Comparison of ENCODE assay signal across 32 mouse cellular contexts in genomic region chr5:113117361-113117760, GRCm38 (mm10). TPM values are rescaled to one million over a fixed set of nuclear protein-coding genes. Genes with fewer than 3 reads are reported as not detected.
"Had no signal": no experiment of that assay in that cellular context is flagged by ENCODE, and none has a peak within 500 bp of the region (broad histone marks: within the 10 kb centered on the region; RNA-seq: fewer than 3 reads in every experiment).

No protein-coding gene starts in this region.

- H3K9me3 ChIP-seq: kidney, embryonic 15.5 days; limb, embryonic 13.5 days; liver, embryonic 12.5 days; liver, embryonic 15.5 days; lung, embryonic 15.5 days; megakaryocyte, embryonic 14.5 days; midbrain, embryonic 10.5 days; midbrain, embryonic 13.5 days had no signal

- H3K36me3 ChIP-seq: kidney, embryonic 15.5 days; limb, embryonic 13.5 days; liver, embryonic 12.5 days; liver, embryonic 15.5 days; lung, embryonic 15.5 days; midbrain, embryonic 10.5 days; midbrain, embryonic 13.5 days had no signal

- H3K27ac ChIP-seq: kidney, embryonic 15.5 days; limb, embryonic 13.5 days; liver, embryonic 15.5 days; lung, embryonic 15.5 days; midbrain, embryonic 10.5 days; midbrain, embryonic 13.5 days; stomach, postnatal 0 days had no signal

- H3K9ac ChIP-seq: kidney, embryonic 15.5 days; limb, embryonic 13.5 days; liver, embryonic 12.5 days; liver, embryonic 15.5 days; lung, embryonic 15.5 days; midbrain, embryonic 13.5 days had no signal

- H3K4me2 ChIP-seq: kidney, embryonic 15.5 days; limb, embryonic 13.5 days; liver, embryonic 12.5 days; liver, embryonic 15.5 days; lung, embryonic 15.5 days; midbrain, embryonic 13.5 days had no signal

- ATAC-seq: liver, embryonic 12.5 days; midbrain, embryonic 13.5 days; midbrain, embryonic 16.5 days had no signal

- DNase-seq: kidney, adult 8-10 months; kidney, postnatal 10 days; kidney, postnatal 36 days; layer of hippocampus, adult 9-11 months; left cerebral cortex, postnatal 4 days; liver; lung, adult 18-20 months; lung, postnatal 10 days; lung, postnatal 36 days; right cerebral cortex, adult 18-20 months; right cerebral cortex, postnatal 14 days; thymus, adult 2 months; thymus, postnatal 14 days; thymus, postnatal 4 days had no signal

- H3K4me3 ChIP-seq: kidney, embryonic 15.5 days; limb, embryonic 13.5 days; liver, embryonic 12.5 days; liver, embryonic 15.5 days; lung, embryonic 15.5 days; midbrain, embryonic 10.5 days; midbrain, embryonic 13.5 days; myocyte had no signal

- H3K27me3 ChIP-seq: kidney, embryonic 15.5 days; limb, embryonic 13.5 days; liver, embryonic 12.5 days; liver, embryonic 15.5 days; lung, embryonic 15.5 days; megakaryocyte, embryonic 14.5 days; midbrain, embryonic 13.5 days had no signal

RNA-seq across cellular contexts. Expression of gene Crybb3, which starts 36.0 kb away (rescaled TPM):
- total RNA-seq: monocyte, adult 5-6 weeks had no signal
- polyA plus RNA-seq: liver, embryonic 12.5 days; liver, embryonic 15.5 days had no signal

RNA-seq across cellular contexts. Expression of gene Crybb2, which starts 47.4 kb away (rescaled TPM):
- total RNA-seq: layer of hippocampus, adult 18-20 months; layer of hippocampus, postnatal 25 days; left cerebral cortex, adult 8-10 months; left cerebral cortex, postnatal 14 days; left cerebral cortex, postnatal 4 days; monocyte, adult 5-6 weeks had no signal
- polyA plus RNA-seq: kidney, embryonic 15.5 days; limb, embryonic 13.5 days; liver, embryonic 12.5 days; liver, embryonic 15.5 days; lung, embryonic 15.5 days; midbrain, embryonic 10.5 days; midbrain, embryonic 13.5 days; midbrain, embryonic 16.5 days; myocyte; neural tube, embryonic 14.5 days; stomach, embryonic 14.5 days; stomach, postnatal 0 days had no signal
